Mouse (Mus musculus) liver, postnatal 0 days (tissue): ENCODE results near the gene Lck. TPM values are rescaled to one million over a fixed set of nuclear protein-coding genes. Genes with fewer than 3 reads are reported as not detected.
"Not testable (repeated sequence)": the region's sequence is repeated elsewhere in the genome, so short reads cannot be mapped to it uniquely, and the experiment has no call there.

ENCODE experiments used
- ATAC-seq: fragments of 200-750 bp; cut with Nextera tagmentation; 2 replicates; pipeline ENCODE4 v1.8.0; 2017; ENCODE audit warnings: mild to moderate bottlenecking, moderate library complexity
- DNase-seq: peaks from one replicate; pipeline ENCODE4 v3.0.0-alpha.2; 2016
- H3K27ac ChIP-seq: fragments of 300-500 bp; sonication (generic); 2 replicates; pipeline ENCODE4 v1.5.1; 2014; ENCODE audit warnings: antibody characterized with exemption, moderate library complexity, mild to moderate bottlenecking, low read depth
- H3K27me3 ChIP-seq: fragments of 300-500 bp; sonication (generic); 2 replicates; pipeline ENCODE4 v1.6.1; 2014; ENCODE audit warnings: low read length, control low read depth, mixed read lengths; ENCODE audit not compliant: insufficient read depth
- H3K36me3 ChIP-seq: fragments of 300-500 bp; sonication (generic); replicated peaks from 2 replicates; pipeline ENCODE4 v1.6.1; 2014; ENCODE audit warnings: mild to moderate bottlenecking, control low read depth, low read length, moderate library complexity, mixed read lengths; ENCODE audit not compliant: insufficient read depth
- H3K4me1 ChIP-seq: fragments of 300-500 bp; sonication (generic); 2 replicates; pipeline ENCODE4 v1.6.1; 2014; ENCODE audit warnings: antibody characterized with exemption, mild to moderate bottlenecking, control low read depth; ENCODE audit not compliant: insufficient read depth
- H3K4me2 ChIP-seq: fragments of 300-500 bp; sonication (generic); 2 replicates; pipeline ENCODE4 v1.6.1; 2014; ENCODE audit warnings: low read depth, mild to moderate bottlenecking, low read length, moderate library complexity, mixed read lengths
- H3K4me3 ChIP-seq: fragments of 300-500 bp; sonication (generic); 2 replicates; pipeline ENCODE4 v1.5.1; 2014; ENCODE audit warnings: low read depth, low read length
- H3K9ac ChIP-seq: fragments of 300-500 bp; sonication (generic); replicated peaks from 2 replicates; pipeline ENCODE4 v1.6.1; 2014; ENCODE audit warnings: mild to moderate bottlenecking, moderate library complexity
- H3K9me3 ChIP-seq: fragments of 300-500 bp; sonication (generic); 2 replicates; pipeline ENCODE4 v1.6.1; 2016; ENCODE audit warnings: mild to moderate bottlenecking, control low read depth, low read length, mixed read lengths
- CTCF ChIP-seq: sonication (generic); IDR thresholded peaks from 2 replicates; pipeline ENCODE4 v1.5.1; 2016; ENCODE audit warnings: antibody characterized with exemption, low read depth
- EP300 ChIP-seq: IDR thresholded peaks from 2 replicates; pipeline ENCODE4 v1.6.1; 2016; ENCODE audit warnings: antibody characterized with exemption, low read depth, mild to moderate bottlenecking
- WGBS: fragments of 180-500 bp; shearing (Covaris S2); extraction: QIAGEN DNeasy Blood & Tissue Kit; methylation state at CpG from one replicate; pipeline ENCODE4 v1.1.7; 2014; ENCODE audit not compliant: insufficient replicate concordance; 5-methylcytosine and 5-hydroxymethylcytosine counted together
- polyA plus RNA-seq: library from polyadenylated mRNA; unstranded; fragments of >200 nt; fragmentation: Nextera tagmentation; extraction: Ambion mirVana; gene quantifications from 2 replicates; pipeline ENCODE4 v1.2.1, GENCODE M21; 2015

The Lck gene
- polyA plus RNA-seq, 1 experiment from 2014 or later: 3.4 TPM

GRCm38 (mm10) chr4:129561184-129561583 lies 12.3 kb downstream of the Lck start:
- Histone ChIP-seq H3K27me3 (no peaks in the 10 kb centered on the region), H3K36me3 (no peaks in the 10 kb centered on the region), H3K4me2 (no peak overlapping the region), H3K4me1 (peaks cover 20% of the 10 kb centered on the region), H3K4me3 (no peak overlapping the region), H3K9me3 (no peaks in the 10 kb centered on the region), H3K9ac (no peak overlapping the region), H3K27ac (no peak overlapping the region)
- DNase-seq (no peak), ATAC-seq (no peak)
- 54% methylated on average over 5 of the region's 5 CpGs for WGBS
- TF ChIP-seq CTCF (no peak), EP300 (no peak)

DNA sequence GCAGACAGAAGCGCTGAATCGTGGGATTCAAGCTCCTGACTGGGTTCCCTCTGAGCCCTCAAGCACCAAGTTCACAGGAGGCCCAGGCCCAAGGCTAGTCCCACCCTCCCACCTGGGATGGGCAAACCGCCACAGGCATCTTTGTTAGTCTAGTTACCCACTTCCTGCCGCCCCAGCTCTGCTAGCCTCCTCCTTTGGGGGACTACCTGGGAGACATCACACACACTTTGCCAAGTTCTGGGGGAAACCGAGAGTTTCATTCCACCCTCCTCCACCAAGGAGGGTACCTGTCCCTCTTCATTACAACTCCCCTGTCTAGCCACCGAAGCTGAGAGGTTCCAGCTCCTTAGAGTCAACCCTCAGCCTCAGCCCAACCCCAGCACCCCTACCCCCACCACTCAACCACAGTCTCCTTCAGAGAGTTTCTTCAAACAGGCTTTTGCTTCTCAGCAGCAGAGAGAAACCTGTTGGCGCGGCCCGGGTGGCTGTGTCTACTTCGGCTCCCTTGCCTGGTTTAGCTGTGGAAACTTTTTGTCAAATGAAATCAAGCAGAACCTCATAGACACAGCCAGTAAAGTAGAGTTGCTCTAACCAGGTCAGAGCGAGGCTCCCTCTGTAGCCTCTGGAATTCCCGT lies 15.0 kb downstream of the Lck start:
- Histone ChIP-seq H3K4me1 (peaks cover 25% of the 10 kb centered on the region), H3K36me3 (no peaks in the 10 kb centered on the region), H3K4me3 (no peak overlapping the region), H3K9me3 (no peaks in the 10 kb centered on the region), H3K27me3 (no peaks in the 10 kb centered on the region), H3K27ac (peak overlapping the region; percentile 69), H3K4me2 (peak overlapping the region; percentile 95; the same call in 1 of the 2 replicates), H3K9ac (no peak overlapping the region)
- no peak for TF ChIP-seq CTCF
- TF ChIP-seq EP300: no peak
- DNase-seq (peak; percentile 14), ATAC-seq (no peak)
- WGBS: 72% methylated on average over 12 of the region's 12 CpGs

GRCm38 (mm10) chr4:129557256-129557808 lies 16.1 kb downstream of the Lck start:
- Histone ChIP-seq H3K27ac (peak overlapping the region; percentile 69), H3K9me3 (no peaks in the 10 kb centered on the region), H3K9ac (peak overlapping the region; percentile 56), H3K4me1 (peaks cover 23% of the 10 kb centered on the region), H3K4me3 (peak overlapping the region; percentile 57), H3K27me3 (no peaks in the 10 kb centered on the region), H3K4me2 (peak overlapping the region; percentile 95), H3K36me3 (no peaks in the 10 kb centered on the region)
- ATAC-seq (peak; percentile 73), DNase-seq (no peak)
- WGBS: 73% methylated on average over 9 of the region's 9 CpGs
- TF ChIP-seq EP300 (peak; percentile 78), CTCF (no peak)

DNA sequence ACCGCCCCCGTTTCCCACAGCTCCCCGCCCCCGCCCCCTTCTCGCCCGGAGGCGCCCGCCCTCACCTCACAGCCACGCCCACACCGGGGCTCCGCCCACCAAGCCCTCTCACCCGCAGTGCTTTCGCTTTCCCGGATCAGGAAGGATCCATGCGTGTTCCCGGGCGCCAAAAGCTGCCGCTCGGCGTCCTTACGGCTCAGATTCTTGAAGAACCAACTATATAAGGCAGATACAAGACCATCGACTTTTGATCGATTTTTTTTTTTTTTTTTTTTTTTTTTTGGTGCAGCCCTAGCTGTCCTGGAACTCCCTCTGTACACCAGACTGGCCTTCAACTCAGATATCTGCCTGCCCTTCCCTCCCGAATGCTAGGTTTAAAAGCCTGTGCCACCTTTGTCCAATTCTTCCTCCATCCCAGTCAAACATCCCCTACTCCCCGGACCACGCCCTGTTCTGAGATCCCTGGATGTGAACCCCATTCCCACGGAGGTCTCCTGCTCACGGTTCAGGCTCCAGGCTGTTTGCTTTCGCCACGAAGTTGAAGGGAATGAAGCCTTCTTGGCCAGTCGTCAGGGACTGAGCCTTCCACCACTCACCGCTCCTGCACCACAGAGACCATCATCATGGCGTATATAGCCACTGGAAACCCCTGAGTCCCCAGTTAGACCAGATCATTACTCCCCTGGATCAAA lies 16.8 kb downstream of the Lck start:
- WGBS: 7% methylated on average over 29 of the region's 33 CpGs

DNA sequence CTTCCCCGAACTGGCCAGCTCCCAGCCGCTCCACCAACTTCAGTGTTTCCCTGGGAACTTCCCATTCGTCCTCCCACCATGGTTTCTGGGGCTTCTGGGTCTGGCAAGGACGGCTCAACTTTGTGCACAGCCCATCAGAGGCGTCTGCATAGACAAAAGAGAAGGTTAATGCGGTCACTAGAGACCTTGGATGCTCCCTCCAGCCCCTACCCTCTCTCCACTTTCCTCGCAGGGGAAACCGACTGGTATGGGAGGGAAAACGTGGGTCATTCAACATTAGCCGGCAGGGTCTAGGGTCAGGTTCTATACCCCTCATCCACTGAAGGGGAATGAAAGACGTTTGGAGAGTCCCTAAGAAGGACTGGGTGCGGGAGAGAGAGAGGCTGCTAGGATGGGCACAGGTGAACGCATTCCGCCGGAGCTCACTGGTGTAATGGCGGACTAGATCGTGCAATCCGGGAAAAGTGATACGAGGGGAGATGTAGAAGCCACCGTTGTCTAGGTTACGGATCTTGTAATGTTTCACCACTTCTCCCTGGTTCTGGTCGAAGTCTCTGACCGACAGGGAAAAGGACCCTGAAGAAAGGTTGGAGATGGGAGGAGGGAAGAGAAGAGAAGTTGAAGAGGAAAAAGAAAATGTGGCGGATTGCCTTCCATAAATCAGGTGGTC lies 17.4 kb downstream of the Lck start:
- Histone ChIP-seq H3K27me3 (no peaks in the 10 kb centered on the region), H3K9ac (peak overlapping the region; percentile 56), H3K4me2 (peak overlapping the region; percentile 95), H3K9me3 (no peaks in the 10 kb centered on the region), H3K36me3 (no peaks in the 10 kb centered on the region), H3K4me1 (peaks cover 23% of the 10 kb centered on the region), H3K4me3 (peak overlapping the region; percentile 57), H3K27ac (no peak overlapping the region)
- 1% methylated on average over 24 of the region's 24 CpGs for WGBS
- TF ChIP-seq CTCF (no peak), EP300 (no peak)
- ATAC-seq: peak; percentile 31
- no peak for DNase-seq

More for the DNA sequence above, 16.8 kb downstream of the Lck start:
- Histone ChIP-seq H3K27ac (peak overlapping the region; percentile 67), H3K9ac (peak overlapping the region; percentile 56), H3K36me3 (no peaks in the 10 kb centered on the region), H3K27me3 (no peaks in the 10 kb centered on the region), H3K9me3 (no peaks in the 10 kb centered on the region), H3K4me3 (peak overlapping the region; percentile 57), H3K4me2 (peak overlapping the region; percentile 95), H3K4me1 (peaks cover 23% of the 10 kb centered on the region)
- ATAC-seq (peak; percentile 84), DNase-seq (peak; percentile 96)
- TF ChIP-seq EP300: no peak
- no peak for TF ChIP-seq CTCF

- ATAC-seq (no peak), DNase-seq (peak; percentile 76)
- Histone ChIP-seq H3K4me1 (peaks cover 23% of the 10 kb centered on the region), H3K9me3 (no peaks in the 10 kb centered on the region), H3K4me3 (peak overlapping the region; percentile 57), H3K36me3 (no peaks in the 10 kb centered on the region), H3K27ac (no peak overlapping the region), H3K27me3 (no peaks in the 10 kb centered on the region), H3K9ac (peak overlapping the region; percentile 56), H3K4me2 (peak overlapping the region; percentile 95)
- TF ChIP-seq EP300 (no peak), CTCF (peak; percentile 82)
- 6% methylated on average over 16 of the region's 16 CpGs for WGBS
These were observed 18.0 kb downstream of the Lck start for GRCm38 (mm10) chr4:129555421-129555861.

DNA sequence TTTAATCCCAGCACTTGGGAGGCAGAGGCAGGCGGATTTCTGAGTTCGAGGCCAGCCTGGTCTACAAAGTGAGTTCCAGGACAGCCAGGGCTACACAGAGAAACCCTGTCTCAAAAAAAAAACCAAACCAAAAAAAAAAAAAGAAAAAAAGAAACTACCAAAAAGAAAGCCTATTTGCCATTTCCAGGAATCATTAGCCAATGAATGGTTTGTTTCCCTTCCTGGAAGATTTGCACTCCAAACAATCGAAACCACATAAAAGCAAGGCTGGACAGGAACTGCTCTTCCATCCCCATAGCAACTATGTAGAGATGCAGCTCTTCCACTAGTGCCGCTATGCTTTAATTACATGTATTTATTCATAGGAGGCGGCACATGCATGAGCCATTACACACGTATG lies 18.9 kb downstream of the Lck start:
- H3K36me3 ChIP-seq, H3K9ac ChIP-seq, H3K4me3 ChIP-seq, H3K4me2 ChIP-seq, H3K9me3 ChIP-seq, H3K27me3 ChIP-seq, DNase-seq, ATAC-seq, H3K27ac ChIP-seq: not testable (repeated sequence)
- WGBS: 90% methylated on average over 6 of the region's 6 CpGs
- peaks cover 23% of the 10 kb centered on the region for H3K4me1 ChIP-seq
